Mouse (Mus musculus): Measurements from ENCODE around the gene Camkk2.

- TF ChIP-seq CTCF (IDR thresholded peaks at IDR 0.05; ENCODE audit: extremely low read depth, insufficient read depth, insufficient read length, insufficient replicate concordance) (no peak), POLR2A (IDR thresholded peaks at IDR 0.05; ENCODE audit: low read depth, low read length) (no peak)
These were observed 81.0 kb downstream of the Camkk2 start for GRCm38 (mm10) chr5:122698041-122698700.
